Mouse (Mus musculus): Measurements from ENCODE around the gene Sema6d. TPM values are rescaled to one million over a fixed set of nuclear protein-coding genes. Genes with fewer than 3 reads are reported as not detected.

Gene Sema6d
- polyA plus RNA-seq, 2 experiments: 2.2 to 3.2 TPM

GRCm38 (mm10) chr2:124522426-124522825, 432.7 kb downstream of the Sema6d start:
- no peaks in the 10 kb centered on the region for H3K4me1 ChIP-seq (replicated peaks; ENCODE audit: control insufficient read depth in 2 of 2, insufficient read depth in 2 of 2, low read length in 1 of 2)
- TF ChIP-seq EP300 (IDR thresholded peaks at IDR 0.05; ENCODE audit: low read depth): no peak
- TF ChIP-seq CTCF (IDR thresholded peaks at IDR 0.05; ENCODE audit: low read depth): no peak
- no peak overlapping the region for H3K4me3 ChIP-seq (ENCODE audit: insufficient read depth in 1 of 2, low read depth in 2 of 2, low read length in 2 of 2)
- 64% methylated on average over 3 of the region's 3 CpGs for WGBS (ENCODE audit: insufficient replicate concordance)
- H3K9me3 ChIP-seq (ENCODE audit: control insufficient read depth, low read length): no peaks in the 10 kb centered on the region
- H3K36me3 ChIP-seq (replicated peaks; ENCODE audit: control insufficient read depth, insufficient read depth, low read depth): no peaks in the 10 kb centered on the region
- no peak for DNase-seq (ENCODE audit: low read depth in 3 of 3, low spot score in 3 of 3)
- no peak for ATAC-seq (ENCODE audit: insufficient read depth)
- H3K4me2 ChIP-seq (ENCODE audit: low read depth): no peak overlapping the region
- H3K27me3 ChIP-seq (ENCODE audit: control insufficient read depth, insufficient read depth, low read length): no peaks in the 10 kb centered on the region
- no peak overlapping the region for H3K9ac ChIP-seq (replicated peaks)
- no peak overlapping the region for H3K27ac ChIP-seq

- H3K27me3 ChIP-seq (ENCODE audit: control insufficient read depth, insufficient read depth, low read length): no peaks in the 10 kb centered on the region
- H3K4me1 ChIP-seq (replicated peaks; ENCODE audit: control insufficient read depth in 2 of 2, insufficient read depth in 2 of 2, low read length in 1 of 2): no peaks in the 10 kb centered on the region
- H3K27ac ChIP-seq: no peak overlapping the region
- ATAC-seq (ENCODE audit: insufficient read depth): no peak
- 67% methylated on average over 6 of the region's 6 CpGs for WGBS (ENCODE audit: insufficient replicate concordance)
- no peak for DNase-seq (ENCODE audit: low read depth in 3 of 3, low spot score in 3 of 3)
- H3K4me2 ChIP-seq (ENCODE audit: low read depth): no peak overlapping the region
- H3K9ac ChIP-seq (replicated peaks): no peak overlapping the region
- no peaks in the 10 kb centered on the region for H3K36me3 ChIP-seq (replicated peaks; ENCODE audit: control insufficient read depth, insufficient read depth, low read depth)
- no peak overlapping the region for H3K4me3 ChIP-seq (ENCODE audit: insufficient read depth in 1 of 2, low read depth in 2 of 2, low read length in 2 of 2)
- TF ChIP-seq EP300 (IDR thresholded peaks at IDR 0.05; ENCODE audit: low read depth) (no peak), CTCF (IDR thresholded peaks at IDR 0.05; ENCODE audit: low read depth) (no peak)
- H3K9me3 ChIP-seq (ENCODE audit: control insufficient read depth, low read length): no peaks in the 10 kb centered on the region
Measured at GRCm38 (mm10) chr2:124523667-124524066, 433.9 kb downstream of the Sema6d start.

- DNase-seq (ENCODE audit: low read depth in 3 of 3, low spot score in 3 of 3) (no peak), ATAC-seq (ENCODE audit: insufficient read depth) (no peak)
- H3K9me3 ChIP-seq (ENCODE audit: control insufficient read depth, low read length): no peaks in the 10 kb centered on the region
- no peak overlapping the region for H3K4me2 ChIP-seq (ENCODE audit: low read depth)
- H3K4me3 ChIP-seq (ENCODE audit: insufficient read depth in 1 of 2, low read depth in 2 of 2, low read length in 2 of 2): no peak overlapping the region
- no peak overlapping the region for H3K27ac ChIP-seq
- TF ChIP-seq EP300 (IDR thresholded peaks at IDR 0.05; ENCODE audit: low read depth): no peak
- no peak for TF ChIP-seq CTCF (IDR thresholded peaks at IDR 0.05; ENCODE audit: low read depth)
- no peak overlapping the region for H3K9ac ChIP-seq (replicated peaks)
- H3K27me3 ChIP-seq (ENCODE audit: control insufficient read depth, insufficient read depth, low read length): no peaks in the 10 kb centered on the region
- no peaks in the 10 kb centered on the region for H3K36me3 ChIP-seq (replicated peaks; ENCODE audit: control insufficient read depth, insufficient read depth, low read depth)
- WGBS (ENCODE audit: insufficient replicate concordance): 59% methylated on average over 3 of the region's 3 CpGs
- H3K4me1 ChIP-seq (replicated peaks; ENCODE audit: control insufficient read depth in 2 of 2, insufficient read depth in 2 of 2, low read length in 1 of 2): no peaks in the 10 kb centered on the region
Measured at GRCm38 (mm10) chr2:124524167-124524566, 434.4 kb downstream of the Sema6d start.

GRCm38 (mm10) chr2:124527641-124528040, 437.9 kb downstream of the Sema6d start:
- H3K27me3 ChIP-seq (ENCODE audit: control insufficient read depth, insufficient read depth, low read length): no peaks in the 10 kb centered on the region
- no peaks in the 10 kb centered on the region for H3K36me3 ChIP-seq (replicated peaks; ENCODE audit: control insufficient read depth, insufficient read depth, low read depth)
- no peak overlapping the region for H3K4me2 ChIP-seq (ENCODE audit: low read depth)
- ATAC-seq (ENCODE audit: insufficient read depth) (no peak), DNase-seq (ENCODE audit: low read depth in 3 of 3, low spot score in 3 of 3) (no peak)
- H3K9me3 ChIP-seq (ENCODE audit: control insufficient read depth, low read length): no peaks in the 10 kb centered on the region
- 36% methylated on average over 3 of the region's 3 CpGs for whole genome bisulfite sequencing (ENCODE audit: insufficient replicate concordance)
- no peak overlapping the region for H3K4me3 ChIP-seq (ENCODE audit: insufficient read depth in 1 of 2, low read depth in 2 of 2, low read length in 2 of 2)
- no peak overlapping the region for H3K27ac ChIP-seq
- TF ChIP-seq CTCF (IDR thresholded peaks at IDR 0.05; ENCODE audit: low read depth) (no peak), EP300 (IDR thresholded peaks at IDR 0.05; ENCODE audit: low read depth) (no peak)
- H3K4me1 ChIP-seq (replicated peaks; ENCODE audit: control insufficient read depth in 2 of 2, insufficient read depth in 2 of 2, low read length in 1 of 2): no peaks in the 10 kb centered on the region
- H3K9ac ChIP-seq (replicated peaks): no peak overlapping the region

GRCm38 (mm10) chr2:124530441-124530840, 440.7 kb downstream of the Sema6d start:
- DNase-seq (ENCODE audit: low read depth in 3 of 3, low spot score in 3 of 3) (no peak), ATAC-seq (ENCODE audit: insufficient read depth) (no peak)
- H3K4me1 ChIP-seq (replicated peaks; ENCODE audit: control insufficient read depth in 2 of 2, insufficient read depth in 2 of 2, low read length in 1 of 2): no peaks in the 10 kb centered on the region
- no peak overlapping the region for H3K9ac ChIP-seq (replicated peaks)
- no peaks in the 10 kb centered on the region for H3K36me3 ChIP-seq (replicated peaks; ENCODE audit: control insufficient read depth, insufficient read depth, low read depth)
- no peak overlapping the region for H3K4me2 ChIP-seq (ENCODE audit: low read depth)
- H3K4me3 ChIP-seq (ENCODE audit: insufficient read depth in 1 of 2, low read depth in 2 of 2, low read length in 2 of 2): no peak overlapping the region
- TF ChIP-seq CTCF (IDR thresholded peaks at IDR 0.05; ENCODE audit: low read depth) (no peak), EP300 (IDR thresholded peaks at IDR 0.05; ENCODE audit: low read depth) (no peak)
- WGBS (ENCODE audit: insufficient replicate concordance): 57% methylated on average over 2 of the region's 2 CpGs
- no peaks in the 10 kb centered on the region for H3K27me3 ChIP-seq (ENCODE audit: control insufficient read depth, insufficient read depth, low read length)
- no peak overlapping the region for H3K27ac ChIP-seq
- no peaks in the 10 kb centered on the region for H3K9me3 ChIP-seq (ENCODE audit: control insufficient read depth, low read length)
